Mouse (Mus musculus) limb, embryonic 10.5 days (tissue): ENCODE results near the gene Polr2c. TPM values are rescaled to one million over a fixed set of nuclear protein-coding genes. Genes with fewer than 3 reads are reported as not detected.

Experiments
- DNase-seq: peaks from one replicate; pipeline ENCODE4 v3.0.0-alpha.2; 2017; ENCODE audit warnings: low spot score
- H3K27ac ChIP-seq: fragments of 300-500 bp; sonication (generic); 2 replicates; pipeline ENCODE4 v1.5.1; 2016; ENCODE audit warnings: mild to moderate bottlenecking
- H3K27me3 ChIP-seq: fragments of 300-500 bp; sonication (generic); 2 replicates; pipeline ENCODE4 v1.6.1; 2016; ENCODE audit warnings: low read depth, mild to moderate bottlenecking; ENCODE audit not compliant: poor library complexity, severe bottlenecking
- H3K36me3 ChIP-seq: fragments of 300-500 bp; sonication (generic); 2 replicates; pipeline ENCODE4 v1.6.1; 2016; ENCODE audit warnings: mild to moderate bottlenecking, moderate library complexity
- H3K4me1 ChIP-seq: fragments of 300-500 bp; sonication (generic); 2 replicates; pipeline ENCODE4 v1.6.1; 2016
- H3K4me3 ChIP-seq: fragments of 300-500 bp; sonication (generic); 2 replicates; pipeline ENCODE4 v1.5.1; 2016; ENCODE audit warnings: mild to moderate bottlenecking, moderate library complexity
- H3K9me3 ChIP-seq: fragments of 300-500 bp; sonication (generic); replicated peaks from 2 replicates; pipeline ENCODE4 v1.6.1; 2016; ENCODE audit warnings: mild to moderate bottlenecking
- WGBS: fragments of 180-500 bp; shearing (Covaris S2); methylation state at CpG from one replicate; pipeline ENCODE4 v1.1.7; 2016; 5-methylcytosine and 5-hydroxymethylcytosine counted together
- polyA plus RNA-seq: library from polyadenylated mRNA; unstranded; fragments of >200 nt; fragmentation: Nextera tagmentation; extraction: Ambion mirVana; gene quantifications from 2 replicates; pipeline ENCODE4 v1.2.1, GENCODE M21; 2016

Gene Polr2c
- polyA plus RNA-seq, 1 experiment from 2014 or later = 201 TPM

GRCm38 (mm10) chr8:94904450-94905175 lies 47.4 kb downstream of the Polr2c start:
- no peaks in the 10 kb centered on the region for H3K27me3 ChIP-seq
- WGBS = 91% methylated on average over 12 of the region's 12 CpGs
- no peaks in the 10 kb centered on the region for H3K9me3 ChIP-seq
- H3K4me1 ChIP-seq = peaks cover 78% of the 10 kb centered on the region
- peak overlapping the region; percentile 47 for H3K27ac ChIP-seq
- H3K36me3 ChIP-seq = peaks cover 75% of the 10 kb centered on the region
- no peak overlapping the region for H3K4me3 ChIP-seq
- DNase-seq = no peak

- Histone ChIP-seq H3K4me3 (no peak overlapping the region), H3K9me3 (no peaks in the 10 kb centered on the region), H3K27ac (peak overlapping the region; percentile 2; the same call in 1 of the 2 replicates), H3K36me3 (peaks cover 93% of the 10 kb centered on the region), H3K27me3 (peaks cover 11% of the 10 kb centered on the region), H3K4me1 (peaks cover 64% of the 10 kb centered on the region)
- WGBS = 88% methylated on average over 18 of the region's 18 CpGs
- DNase-seq = no peak
These were observed 50.5 kb downstream of the Polr2c start for GRCm38 (mm10) chr8:94907591-94908300.

- Histone ChIP-seq H3K4me3 (no peak overlapping the region), H3K36me3 (peaks cover 88% of the 10 kb centered on the region), H3K9me3 (no peaks in the 10 kb centered on the region), H3K27ac (0 out of 2 replicates have a peak overlapping the region, but pooled peaks have one; percentile 2), H3K4me1 (peaks cover 64% of the 10 kb centered on the region), H3K27me3 (peaks cover 22% of the 10 kb centered on the region)
- WGBS = 6% methylated on average over 4 of the region's 4 CpGs
- peak; percentile 92 for DNase-seq
These were observed 51.6 kb downstream of the Polr2c start for GRCm38 (mm10) chr8:94908847-94909246.

- WGBS = 6% methylated on average over 77 of the region's 77 CpGs
- Histone ChIP-seq H3K4me1 (peaks cover 82% of the 10 kb centered on the region), H3K27ac (peak overlapping the region; percentile 82), H3K36me3 (peaks cover 48% of the 10 kb centered on the region), H3K4me3 (peak overlapping the region; percentile 54), H3K27me3 (peaks cover 24% of the 10 kb centered on the region), H3K9me3 (no peaks in the 10 kb centered on the region)
- peak; percentile 89 for DNase-seq
These were observed 55.9 kb downstream of the Polr2c start for GRCm38 (mm10) chr8:94913061-94913660.

GRCm38 (mm10) chr8:94914256-94914655 lies 57.0 kb downstream of the Polr2c start:
- no peak for DNase-seq
- peak overlapping the region; percentile 82 for H3K27ac ChIP-seq
- peak overlapping the region; percentile 96 for H3K4me3 ChIP-seq

GRCm38 (mm10) chr8:94914701-94915101 lies 57.5 kb downstream of the Polr2c start:
- Histone ChIP-seq H3K36me3 (peaks cover 35% of the 10 kb centered on the region), H3K4me3 (peak overlapping the region; percentile 96), H3K9me3 (no peaks in the 10 kb centered on the region), H3K27me3 (peaks cover 24% of the 10 kb centered on the region), H3K4me1 (peaks cover 70% of the 10 kb centered on the region), H3K27ac (peak overlapping the region; percentile 82)
- WGBS = 31% methylated on average over 3 of the region's 3 CpGs
- DNase-seq = peak; percentile 76

More at GRCm38 (mm10) chr8:94914256-94914655, 57.0 kb downstream of the Polr2c start:
- H3K4me1 ChIP-seq = peaks cover 74% of the 10 kb centered on the region
- peaks cover 39% of the 10 kb centered on the region for H3K36me3 ChIP-seq
- WGBS = 83% methylated on average over 6 of the region's 6 CpGs
- H3K9me3 ChIP-seq = no peaks in the 10 kb centered on the region
- peaks cover 24% of the 10 kb centered on the region for H3K27me3 ChIP-seq

GRCm38 (mm10) chr8:94916311-94916959 lies 59.2 kb downstream of the Polr2c start:
- H3K36me3 ChIP-seq = peaks cover 17% of the 10 kb centered on the region
- peaks cover 66% of the 10 kb centered on the region for H3K4me1 ChIP-seq
- DNase-seq = no peak
- peak overlapping the region; percentile 96 for H3K4me3 ChIP-seq
- H3K27ac ChIP-seq = peak overlapping the region; percentile 99
- no peaks in the 10 kb centered on the region for H3K9me3 ChIP-seq
- 55% methylated on average over 9 of the region's 9 CpGs for WGBS
- H3K27me3 ChIP-seq = peaks cover 24% of the 10 kb centered on the region

- peak overlapping the region; percentile 99 for H3K27ac ChIP-seq
- peaks cover 61% of the 10 kb centered on the region for H3K4me1 ChIP-seq
- no peaks in the 10 kb centered on the region for H3K9me3 ChIP-seq
- 12% methylated on average over 10 of the region's 10 CpGs for WGBS
- peaks cover 21% of the 10 kb centered on the region for H3K27me3 ChIP-seq
- H3K36me3 ChIP-seq = peaks cover 12% of the 10 kb centered on the region
- no peak for DNase-seq
- H3K4me3 ChIP-seq = peak overlapping the region; percentile 96
These were observed 59.7 kb downstream of the Polr2c start for GRCm38 (mm10) chr8:94916960-94917324.

GRCm38 (mm10) chr8:94917352-94917751 lies 60.1 kb downstream of the Polr2c start:
- Histone ChIP-seq H3K27ac (peak overlapping the region; percentile 99), H3K27me3 (peaks cover 17% of the 10 kb centered on the region), H3K9me3 (no peaks in the 10 kb centered on the region), H3K4me3 (peak overlapping the region; percentile 96), H3K36me3 (peaks cover 8% of the 10 kb centered on the region), H3K4me1 (peaks cover 60% of the 10 kb centered on the region)
- peak; percentile 98 for DNase-seq
- under 1% methylated on average over 25 of the region's 27 CpGs for WGBS

- H3K36me3 ChIP-seq = peaks cover 2% of the 10 kb centered on the region; the same call in 1 of the 2 replicates
- H3K4me1 ChIP-seq = peaks cover 61% of the 10 kb centered on the region
- peak within 1 kb of the TSS; percentile 99 for H3K27ac ChIP-seq
- H3K4me3 ChIP-seq = peak within 1 kb of the TSS; percentile 96
- H3K27me3 ChIP-seq = peaks cover 11% of the 10 kb centered on the region
- no peaks in the 10 kb centered on the region for H3K9me3 ChIP-seq
- 3% methylated on average over 51 of the region's 51 CpGs for WGBS
- peak; percentile 81 for DNase-seq
These were observed 60.7 kb downstream of the Polr2c start, which contains the start of gene Ccdc102a for GRCm38 (mm10) chr8:94917851-94918495. Gene Ccdc102a (minus strand): TSS chr8:94918098.

GRCm38 (mm10) chr8:94919256-94919655 lies 62.0 kb downstream of the Polr2c start:
- DNase-seq = no peak
- H3K4me3 ChIP-seq = no peak overlapping the region
- no peaks in the 10 kb centered on the region for H3K36me3 ChIP-seq
- H3K27me3 ChIP-seq = 0 out of 2 replicates have a peak, but pooled peaks cover 8% of the 10 kb centered on the region
- peaks cover 50% of the 10 kb centered on the region for H3K4me1 ChIP-seq
- no peaks in the 10 kb centered on the region for H3K9me3 ChIP-seq
- H3K27ac ChIP-seq = no peak overlapping the region

GRCm38 (mm10) chr8:94922176-94922575 lies 64.9 kb downstream of the Polr2c start:
- Histone ChIP-seq H3K36me3 (no peaks in the 10 kb centered on the region), H3K27ac (peak overlapping the region; percentile 59; the same call in 1 of the 2 replicates), H3K9me3 (no peaks in the 10 kb centered on the region), H3K4me1 (peaks cover 20% of the 10 kb centered on the region), H3K4me3 (no peak overlapping the region), H3K27me3 (0 out of 2 replicates have a peak, but pooled peaks cover 8% of the 10 kb centered on the region)
- DNase-seq = no peak
- 70% methylated on average over 6 of the region's 6 CpGs for WGBS
